Mouse (Mus musculus) stomach, postnatal 0 days (tissue): ENCODE results near the gene Gm45711. TPM values are rescaled to one million over a fixed set of nuclear protein-coding genes. Genes with fewer than 3 reads are reported as not detected.
A peak's percentile ranks its signal among the peaks of the same experiment; 100 is the strongest.

Source experiments
- ATAC-seq: fragments of 200-750 bp; cut with Nextera tagmentation; 2 replicates; pipeline ENCODE4 v1.8.0; 2017; ENCODE audit not compliant: low FRiP score, low TSS enrichment
- DNase-seq: peaks from one replicate; pipeline ENCODE4 v3.0.0-alpha.2; 2016; ENCODE audit warnings: low spot score
- H3K27ac ChIP-seq: fragments of 300-500 bp; sonication (generic); replicated peaks from 2 replicates; pipeline ENCODE4 v1.5.1; 2014; ENCODE audit warnings: mild to moderate bottlenecking, control low read depth
- H3K27me3 ChIP-seq: fragments of 300-500 bp; sonication (generic); 2 replicates; pipeline ENCODE4 v1.6.1; 2014; ENCODE audit warnings: low read length; ENCODE audit not compliant: control insufficient read depth, insufficient read depth
- H3K36me3 ChIP-seq: fragments of 300-500 bp; sonication (generic); 2 replicates; pipeline ENCODE4 v1.6.1; 2014; ENCODE audit warnings: low read length, mixed read lengths; ENCODE audit not compliant: control insufficient read depth, insufficient read depth
- H3K4me1 ChIP-seq: fragments of 300-500 bp; sonication (generic); replicated peaks from 2 replicates; pipeline ENCODE4 v1.6.1; 2014; ENCODE audit warnings: antibody characterized with exemption; ENCODE audit not compliant: control insufficient read depth, insufficient read depth
- H3K4me2 ChIP-seq: fragments of 300-500 bp; sonication (generic); replicated peaks from 2 replicates; pipeline ENCODE4 v1.6.1; 2014; ENCODE audit warnings: low read depth, mild to moderate bottlenecking, control low read depth, moderate library complexity
- H3K4me3 ChIP-seq: fragments of 300-500 bp; sonication (generic); 2 replicates; pipeline ENCODE4 v1.5.1; 2014; ENCODE audit warnings: low read depth, low read length, control low read depth
- H3K9ac ChIP-seq: fragments of 300-500 bp; sonication (generic); 2 replicates; pipeline ENCODE4 v1.6.1; 2014; ENCODE audit warnings: mild to moderate bottlenecking, low read length, control low read depth, mixed read lengths
- H3K9me3 ChIP-seq: fragments of 300-500 bp; sonication (generic); 2 replicates; pipeline ENCODE4 v1.6.1; 2016; ENCODE audit warnings: low read length; ENCODE audit not compliant: control insufficient read depth
- CTCF ChIP-seq: IDR thresholded peaks from 2 replicates; pipeline ENCODE4 v1.5.1; 2016; ENCODE audit warnings: antibody characterized with exemption, low read depth, mild to moderate bottlenecking, moderate library complexity
- EP300 ChIP-seq: optimal IDR thresholded peaks from 2 replicates; pipeline ENCODE3; 2016; ENCODE audit warnings: antibody characterized with exemption
- WGBS: fragments of 180-500 bp; shearing (Covaris S2); extraction: QIAGEN DNeasy Blood & Tissue Kit; methylation state at CpG from one replicate; pipeline ENCODE4 v1.1.7; 2014; 5-methylcytosine and 5-hydroxymethylcytosine counted together
- polyA plus RNA-seq: library from polyadenylated mRNA; unstranded; fragments of >200 nt; fragmentation: Nextera tagmentation; extraction: Ambion mirVana; gene quantifications from 2 replicates; pipeline ENCODE4 v1.2.1, GENCODE M21; 2015

The Gm45711 gene
- polyA plus RNA-seq, 1 experiment from 2014 or later = not detected

DNA sequence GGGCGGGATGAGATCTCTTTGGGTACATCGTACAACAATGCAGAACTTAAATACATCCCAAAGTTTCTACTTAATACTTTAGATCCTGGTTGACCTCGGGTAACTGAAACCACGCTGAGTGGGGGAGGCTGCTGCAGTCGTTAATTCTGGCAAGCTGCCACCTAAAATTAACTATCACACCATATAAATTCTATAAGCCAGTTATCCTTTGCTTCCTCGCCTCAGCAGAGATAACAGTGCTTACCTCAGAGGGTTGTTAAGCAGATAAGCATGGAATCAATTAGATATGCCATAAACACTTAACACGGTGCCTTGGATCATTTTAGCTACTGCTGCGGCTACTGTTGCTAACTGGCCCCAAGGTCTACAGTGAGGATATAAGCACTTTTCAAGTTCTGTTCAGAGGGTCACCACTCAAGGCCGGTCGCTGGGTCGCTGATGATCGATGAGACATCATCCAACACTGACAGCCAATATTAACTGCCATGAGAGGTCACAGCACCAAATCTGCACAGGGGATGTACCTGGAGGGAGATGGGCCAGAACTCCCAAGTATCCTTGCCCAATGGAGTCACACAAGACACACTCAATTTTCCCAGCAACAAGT is 67.7 kb downstream of the Gm45711 start:
- TF ChIP-seq EP300 (no peak), CTCF (no peak)
- Histone ChIP-seq H3K4me2 (no peak overlapping the region), H3K9me3 (no peaks in the 10 kb centered on the region), H3K36me3 (peaks cover 12% of the 10 kb centered on the region), H3K9ac (no peak overlapping the region), H3K27me3 (no peaks in the 10 kb centered on the region), H3K4me3 (no peak overlapping the region), H3K4me1 (peaks cover 2% of the 10 kb centered on the region; the same call in 1 of the 2 replicates), H3K27ac (no peak overlapping the region)
- DNase-seq (no peak), ATAC-seq (no peak)
- 75% methylated on average over 12 of the region's 12 CpGs for WGBS

DNA sequence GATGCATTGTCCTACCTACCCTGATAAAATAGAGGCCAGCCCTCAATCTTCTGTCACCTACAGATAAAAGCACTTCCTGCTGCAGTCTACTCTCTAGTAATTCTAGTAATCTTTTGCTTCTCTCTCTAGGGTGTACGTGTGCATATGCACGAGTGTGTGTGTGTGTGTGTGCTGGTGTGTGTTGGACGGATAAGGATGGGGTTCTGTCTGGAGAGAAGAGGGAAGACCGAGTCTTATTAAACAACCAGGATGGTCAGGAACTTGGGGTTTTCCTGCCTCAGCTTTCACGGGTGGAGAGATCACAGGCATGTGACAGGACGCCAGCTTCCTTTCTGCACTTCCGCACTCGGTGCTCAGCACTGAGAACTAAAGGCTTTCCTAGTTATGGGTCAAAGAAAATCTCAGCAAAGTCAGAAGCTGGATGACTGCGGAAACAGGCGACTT is 70.4 kb downstream of the Gm45711 start:
- peaks cover 17% of the 10 kb centered on the region for H3K36me3 ChIP-seq
- no peaks in the 10 kb centered on the region for H3K27me3 ChIP-seq
- no peak overlapping the region for H3K4me2 ChIP-seq
- no peak overlapping the region for H3K27ac ChIP-seq
- no peaks in the 10 kb centered on the region for H3K9me3 ChIP-seq
- WGBS = 80% methylated on average over 10 of the region's 10 CpGs
- DNase-seq (no peak), ATAC-seq (no peak)
- no peaks in the 10 kb centered on the region for H3K4me1 ChIP-seq
- no peak for TF ChIP-seq EP300
- no peak for TF ChIP-seq CTCF
- H3K4me3 ChIP-seq = no peak overlapping the region
- no peak overlapping the region for H3K9ac ChIP-seq

GRCm38 (mm10) chr8:104234573-104234972 is 75.3 kb downstream of the Gm45711 start:
- no peak overlapping the region for H3K9ac ChIP-seq
- DNase-seq (peak; percentile 23), ATAC-seq (no peak)
- H3K27ac ChIP-seq = no peak overlapping the region
- no peaks in the 10 kb centered on the region for H3K27me3 ChIP-seq
- no peak overlapping the region for H3K4me2 ChIP-seq
- no peaks in the 10 kb centered on the region for H3K4me1 ChIP-seq
- peaks cover 31% of the 10 kb centered on the region for H3K36me3 ChIP-seq
- H3K4me3 ChIP-seq = no peak overlapping the region
- TF ChIP-seq CTCF = peak; percentile 63
- TF ChIP-seq EP300 = no peak
- WGBS = 48% methylated on average over 6 of the region's 6 CpGs
- H3K9me3 ChIP-seq = no peaks in the 10 kb centered on the region

GRCm38 (mm10) chr8:104232919-104233318 is 77.0 kb downstream of the Gm45711 start:
- Histone ChIP-seq H3K27ac (no peak overlapping the region), H3K4me2 (no peak overlapping the region), H3K4me3 (no peak overlapping the region), H3K9me3 (no peaks in the 10 kb centered on the region), H3K9ac (no peak overlapping the region), H3K4me1 (no peaks in the 10 kb centered on the region), H3K27me3 (no peaks in the 10 kb centered on the region), H3K36me3 (peaks cover 28% of the 10 kb centered on the region)
- TF ChIP-seq CTCF = no peak
- TF ChIP-seq EP300 = no peak
- DNase-seq (no peak), ATAC-seq (no peak)
- WGBS = 94% methylated on average over 5 of the region's 5 CpGs

DNA sequence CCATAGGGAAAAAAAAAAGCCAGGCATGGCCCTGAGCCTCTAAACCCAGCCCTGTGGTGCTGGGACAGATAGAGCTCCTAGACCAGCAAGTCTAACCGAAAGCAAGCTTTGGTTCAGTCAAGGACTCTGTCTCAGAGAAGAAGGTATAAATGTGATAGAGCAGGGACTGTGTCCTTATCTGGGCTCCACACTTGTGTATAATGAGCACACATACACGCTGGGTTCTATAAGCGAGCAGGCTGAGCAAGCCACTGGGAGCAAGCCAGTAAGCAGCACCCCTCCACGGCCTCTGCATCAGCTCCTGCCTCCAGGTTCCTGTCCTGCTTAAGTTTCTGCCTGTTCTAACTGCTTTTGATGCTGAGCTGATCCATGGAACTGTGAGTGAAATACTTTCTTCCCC is 77.8 kb downstream of the Gm45711 start:
- H3K9ac ChIP-seq = no peak overlapping the region
- no peaks in the 10 kb centered on the region for H3K27me3 ChIP-seq
- H3K27ac ChIP-seq = no peak overlapping the region
- H3K4me3 ChIP-seq = no peak overlapping the region
- H3K36me3 ChIP-seq = peaks cover 27% of the 10 kb centered on the region
- H3K4me1 ChIP-seq = no peaks in the 10 kb centered on the region
- H3K9me3 ChIP-seq = no peaks in the 10 kb centered on the region
- ATAC-seq = no peak
- no peak for DNase-seq
- TF ChIP-seq CTCF = no peak
- TF ChIP-seq EP300 = no peak
- H3K4me2 ChIP-seq = no peak overlapping the region
- WGBS = 93% methylated on average over 4 of the region's 4 CpGs

Other genes with a start within 250 kb of the Gm45711 start
- 8.2 and 8.7 TPM in 2 replicates for gene Cdh5, start 208.5 kb downstream of the Gm45711 start, polyA plus RNA-seq
- gene Bean1, start 139.6 kb downstream of the Gm45711 start, polyA plus RNA-seq = 0.81 and 0.88 TPM in 2 replicates
- 11.0 and 13.4 TPM in 2 replicates for gene Tk2, start 61.5 kb downstream of the Gm45711 start, polyA plus RNA-seq
- gene Cklf, start 59.2 kb downstream of the Gm45711 start, polyA plus RNA-seq = 24.1 and 25.3 TPM in 2 replicates
- gene Cmtm2a, start 16.9 kb downstream of the Gm45711 start, polyA plus RNA-seq = not detected in 2 replicates
- not detected in 2 replicates for gene Cmtm1, start 64 bp upstream of the Gm45711 start, polyA plus RNA-seq
- not detected in 2 replicates for gene Gm11020, start 11.5 kb upstream of the Gm45711 start, polyA plus RNA-seq
- not detected in 2 replicates for gene Cmtm2b, start 12.1 kb upstream of the Gm45711 start, polyA plus RNA-seq
- gene Cmtm3, start 29.3 kb upstream of the Gm45711 start, polyA plus RNA-seq = 48.4 and 52.1 TPM in 2 replicates
- gene Cmtm4, start 85.7 kb upstream of the Gm45711 start, polyA plus RNA-seq = 4.6 and 4.8 TPM in 2 replicates
- 31.9 and 33.0 TPM in 2 replicates for gene Dync1li2, start 133.0 kb upstream of the Gm45711 start, polyA plus RNA-seq
- gene Terb1, start 199.8 kb upstream of the Gm45711 start, polyA plus RNA-seq = 0.18 and 0.33 TPM in 2 replicates
- gene Nae1, start 224.6 kb upstream of the Gm45711 start, polyA plus RNA-seq = 59.2 and 64.1 TPM in 2 replicates
- 1.2 and 1.3 TPM in 2 replicates for gene Car7, start 224.6 kb upstream of the Gm45711 start, polyA plus RNA-seq